12 mouse cellular contexts compared by ENCODE assay signal in genomic region chr10:6366182-6366581, GRCm38 (mm10).
"Had no signal": no experiment of that assay in that cellular context is flagged by ENCODE, and none has a peak within 500 bp of the region (broad histone marks: within the 10 kb centered on the region; RNA-seq: fewer than 3 reads in every experiment).

No protein-coding gene starts in this region.

- H3K4me3 ChIP-seq: limb, embryonic 15.5 days; liver, embryonic 12.5 days; megakaryocyte, embryonic 14.5 days had no signal

- ATAC-seq: liver, embryonic 12.5 days had no signal

- H3K9me3 ChIP-seq: limb, embryonic 15.5 days; liver, embryonic 12.5 days; megakaryocyte, embryonic 14.5 days had no signal

- H3K4me1 ChIP-seq: limb, embryonic 15.5 days; liver, embryonic 12.5 days; megakaryocyte, embryonic 14.5 days had no signal

- DNase-seq: kidney, postnatal 36 days; layer of hippocampus, adult 9-11 months; layer of hippocampus, postnatal 36 days; lung, embryonic 14.5 days; lung, postnatal 10 days; thymus, postnatal 4 days had no signal

- H3K4me2 ChIP-seq: limb, embryonic 15.5 days; liver, embryonic 12.5 days; lung, embryonic 14.5 days; midbrain, embryonic 11.5 days had no signal

- H3K27ac ChIP-seq: limb, embryonic 15.5 days; liver, embryonic 12.5 days; macrophage; stomach, postnatal 0 days had no signal

- H3K36me3 ChIP-seq: limb, embryonic 15.5 days; liver, embryonic 12.5 days had no signal

- H3K9ac ChIP-seq: limb, embryonic 15.5 days; liver, embryonic 12.5 days; lung, embryonic 14.5 days had no signal

- H3K27me3 ChIP-seq: limb, embryonic 15.5 days; liver, embryonic 12.5 days; megakaryocyte, embryonic 14.5 days had no signal
